Mouse (Mus musculus) limb, embryonic 12.5 days (tissue): ENCODE results near the gene Gm36210. TPM values are rescaled to one million over a fixed set of nuclear protein-coding genes. Genes with fewer than 3 reads are reported as not detected.

ENCODE experiments used
- ATAC-seq: fragments of 200-750 bp; cut with Nextera tagmentation; 2 replicates; pipeline ENCODE4 v1.8.0; 2017; ENCODE audit warnings: low read depth, moderate TSS enrichment; ENCODE audit not compliant: insufficient number of reproducible peaks, insufficient read depth, low FRiP score, low TSS enrichment
- H3K27ac ChIP-seq: fragments of 300-500 bp; sonication (generic); 2 replicates; pipeline ENCODE4 v1.5.1; 2016; ENCODE audit warnings: mild to moderate bottlenecking, moderate library complexity
- H3K27me3 ChIP-seq: fragments of 300-500 bp; sonication (generic); 2 replicates; pipeline ENCODE4 v1.6.1; 2016; ENCODE audit warnings: mild to moderate bottlenecking, moderate library complexity
- H3K36me3 ChIP-seq: fragments of 300-500 bp; sonication (generic); 2 replicates; pipeline ENCODE4 v1.6.1; 2016; ENCODE audit warnings: mild to moderate bottlenecking, moderate library complexity
- H3K4me1 ChIP-seq: fragments of 300-500 bp; sonication (generic); replicated peaks from 2 replicates; pipeline ENCODE4 v1.6.1; 2016
- H3K4me2 ChIP-seq: fragments of 300-500 bp; sonication (generic); 2 replicates; pipeline ENCODE4 v1.6.1; 2016; ENCODE audit warnings: mild to moderate bottlenecking, moderate library complexity
- H3K4me3 ChIP-seq: fragments of 300-500 bp; sonication (generic); replicated peaks from 2 replicates; pipeline ENCODE4 v1.5.1; 2016; ENCODE audit warnings: mild to moderate bottlenecking
- H3K9ac ChIP-seq: fragments of 300-500 bp; sonication (generic); replicated peaks from 2 replicates; pipeline ENCODE4 v1.6.1; 2016; ENCODE audit warnings: mild to moderate bottlenecking, moderate library complexity
- H3K9me3 ChIP-seq: fragments of 300-500 bp; sonication (generic); 2 replicates; pipeline ENCODE4 v1.6.1; 2016; ENCODE audit warnings: mild to moderate bottlenecking, moderate library complexity
- WGBS: fragments of 180-500 bp; shearing (Covaris S2); methylation state at CpG from one replicate; pipeline ENCODE4 v1.1.7; 2016; 5-methylcytosine and 5-hydroxymethylcytosine counted together
- polyA plus RNA-seq: library from polyadenylated mRNA; unstranded; fragments of >200 nt; fragmentation: Nextera tagmentation; extraction: Ambion mirVana; gene quantifications from 2 replicates; pipeline ENCODE4 v1.2.1, GENCODE M21; 2016

Gm36210 gene
- polyA plus RNA-seq, 1 experiment from 2014 or later, result not detected

GRCm38 (mm10) chr7:4934160-4934914 lies 28.0 kb upstream of the Gm36210 start:
- H3K9me3 ChIP-seq, result peaks cover 6% of the 10 kb centered on the region
- no peak overlapping the region for H3K4me2 ChIP-seq
- H3K4me1 ChIP-seq, result no peaks in the 10 kb centered on the region
- no peak overlapping the region for H3K4me3 ChIP-seq
- H3K27me3 ChIP-seq, result no peaks in the 10 kb centered on the region
- no peak overlapping the region for H3K9ac ChIP-seq
- H3K27ac ChIP-seq, result no peak overlapping the region
- no peaks in the 10 kb centered on the region for H3K36me3 ChIP-seq
- ATAC-seq, result no peak
- 88% methylated on average over 4 of the region's 4 CpGs for WGBS

- H3K27ac ChIP-seq, result no peak overlapping the region
- ATAC-seq, result no peak
- H3K9ac ChIP-seq, result no peak overlapping the region
- peaks cover 6% of the 10 kb centered on the region for H3K9me3 ChIP-seq
- H3K27me3 ChIP-seq, result no peaks in the 10 kb centered on the region
- no peaks in the 10 kb centered on the region for H3K36me3 ChIP-seq
- H3K4me2 ChIP-seq, result no peak overlapping the region
- H3K4me1 ChIP-seq, result no peaks in the 10 kb centered on the region
- 77% methylated on average over 12 of the region's 12 CpGs for WGBS
- H3K4me3 ChIP-seq, result no peak overlapping the region
Observed at GRCm38 (mm10) chr7:4933103-4933502, 26.8 kb upstream of the Gm36210 start.

- Histone ChIP-seq H3K9me3 (no peaks in the 10 kb centered on the region), H3K4me3 (no peak overlapping the region), H3K27me3 (no peaks in the 10 kb centered on the region), H3K4me2 (no peak overlapping the region), H3K9ac (no peak overlapping the region; the same call in 1 of the 2 replicates), H3K4me1 (peaks cover 45% of the 10 kb centered on the region), H3K27ac (no peak overlapping the region), H3K36me3 (no peaks in the 10 kb centered on the region)
- ATAC-seq, result no peak
- 66% methylated on average over 17 of the region's 17 CpGs for WGBS
Observed at GRCm38 (mm10) chr7:4928323-4928722, 22.0 kb upstream of the Gm36210 start.

- peak overlapping the region; percentile 72; the same call in 1 of the 2 replicates for H3K4me2 ChIP-seq
- H3K9me3 ChIP-seq, result no peaks in the 10 kb centered on the region
- no peaks in the 10 kb centered on the region for H3K27me3 ChIP-seq
- 61% methylated on average over 8 of the region's 8 CpGs for WGBS
- no peak overlapping the region for H3K4me3 ChIP-seq
- H3K4me1 ChIP-seq, result peaks cover 51% of the 10 kb centered on the region
- no peak for ATAC-seq
- H3K27ac ChIP-seq, result peak overlapping the region; percentile 96
- H3K9ac ChIP-seq, result no peak overlapping the region
- no peaks in the 10 kb centered on the region for H3K36me3 ChIP-seq
Observed at GRCm38 (mm10) chr7:4927711-4928110, 21.4 kb upstream of the Gm36210 start.

GRCm38 (mm10) chr7:4926849-4927248 lies 20.5 kb upstream of the Gm36210 start:
- Histone ChIP-seq H3K4me2 (peak overlapping the region; percentile 72), H3K9me3 (no peaks in the 10 kb centered on the region), H3K4me1 (peaks cover 60% of the 10 kb centered on the region), H3K4me3 (peak overlapping the region; percentile 7; the same call in 1 of the 2 replicates), H3K9ac (peak overlapping the region; percentile 23; the same call in 1 of the 2 replicates), H3K27me3 (no peaks in the 10 kb centered on the region), H3K27ac (peak overlapping the region; percentile 96), H3K36me3 (no peaks in the 10 kb centered on the region)
- 74% methylated on average over 16 of the region's 16 CpGs for WGBS
- ATAC-seq, result no peak

- peak within 1 kb of the TSS; percentile 72 for H3K4me2 ChIP-seq
- ATAC-seq, result peak; percentile 16; the same call in 1 of the 2 replicates
- no peaks in the 10 kb centered on the region for H3K27me3 ChIP-seq
- peak within 1 kb of the TSS; percentile 42 for H3K9ac ChIP-seq
- H3K9me3 ChIP-seq, result no peaks in the 10 kb centered on the region
- peaks cover 70% of the 10 kb centered on the region for H3K4me1 ChIP-seq
- H3K4me3 ChIP-seq, result peak within 1 kb of the TSS; percentile 35
- 7% methylated on average over 6 of the region's 6 CpGs for WGBS
- peak within 1 kb of the TSS; percentile 96 for H3K27ac ChIP-seq
- H3K36me3 ChIP-seq, result peaks cover 10% of the 10 kb centered on the region
Observed at GRCm38 (mm10) chr7:4925441-4926381, 19.4 kb upstream of the Gm36210 start, which contains the start of gene Ssc5d. Gene Ssc5d, plus strand, starts transcription at chr7:4925785.

- Histone ChIP-seq H3K9ac (no peak overlapping the region), H3K9me3 (no peaks in the 10 kb centered on the region), H3K36me3 (peaks cover 19% of the 10 kb centered on the region), H3K4me1 (peaks cover 73% of the 10 kb centered on the region), H3K4me3 (peak overlapping the region; percentile 35; the same call in 1 of the 2 replicates), H3K27ac (peak overlapping the region; percentile 96), H3K4me2 (peak overlapping the region; percentile 72), H3K27me3 (no peaks in the 10 kb centered on the region)
- ATAC-seq, result peak; percentile 23; the same call in 1 of the 2 replicates
- WGBS, result 3% methylated on average over 4 of the region's 4 CpGs
Observed at GRCm38 (mm10) chr7:4924891-4925301, 18.6 kb upstream of the Gm36210 start.

GRCm38 (mm10) chr7:4924483-4924882 lies 18.2 kb upstream of the Gm36210 start:
- no peak for ATAC-seq

GRCm38 (mm10) chr7:4923586-4924364 lies 17.5 kb upstream of the Gm36210 start:
- H3K9me3 ChIP-seq, result no peaks in the 10 kb centered on the region
- H3K36me3 ChIP-seq, result peaks cover 30% of the 10 kb centered on the region
- peaks cover 73% of the 10 kb centered on the region for H3K4me1 ChIP-seq
- H3K27ac ChIP-seq, result peak overlapping the region; percentile 96
- H3K27me3 ChIP-seq, result no peaks in the 10 kb centered on the region
- no peak; the same call in 1 of the 2 replicates for ATAC-seq
- peak overlapping the region; percentile 72 for H3K4me2 ChIP-seq
- peak overlapping the region; percentile 35 for H3K4me3 ChIP-seq
- peak overlapping the region; percentile 51 for H3K9ac ChIP-seq
- 2% methylated on average over 37 of the region's 37 CpGs for WGBS

More at GRCm38 (mm10) chr7:4924483-4924882, 18.2 kb upstream of the Gm36210 start:
- Histone ChIP-seq H3K9me3 (no peaks in the 10 kb centered on the region), H3K36me3 (peaks cover 23% of the 10 kb centered on the region), H3K4me3 (peak overlapping the region; percentile 35; the same call in 1 of the 2 replicates), H3K9ac (peak overlapping the region; percentile 51; the same call in 1 of the 2 replicates), H3K27me3 (no peaks in the 10 kb centered on the region), H3K4me2 (peak overlapping the region; percentile 72), H3K27ac (peak overlapping the region; percentile 96), H3K4me1 (peaks cover 73% of the 10 kb centered on the region)
- 2% methylated on average over 4 of the region's 4 CpGs for WGBS

- H3K4me1 ChIP-seq, result peaks cover 73% of the 10 kb centered on the region
- WGBS, result 2% methylated on average over 14 of the region's 14 CpGs
Observed at GRCm38 (mm10) chr7:4922931-4923565, 16.7 kb upstream of the Gm36210 start.

More at GRCm38 (mm10) chr7:4922931-4923565, 16.7 kb upstream of the Gm36210 start:
- peak; percentile 16; the same call in 1 of the 2 replicates for ATAC-seq
- H3K27ac ChIP-seq, result peak overlapping the region; percentile 96
- H3K9me3 ChIP-seq, result no peaks in the 10 kb centered on the region
- H3K4me3 ChIP-seq, result peak overlapping the region; percentile 35
- H3K27me3 ChIP-seq, result no peaks in the 10 kb centered on the region
- H3K36me3 ChIP-seq, result peaks cover 37% of the 10 kb centered on the region
- peak overlapping the region; percentile 51 for H3K9ac ChIP-seq
- peak overlapping the region; percentile 72 for H3K4me2 ChIP-seq
